Mouse (Mus musculus): ENCODE measurements around the gene Fam155a. TPM values are rescaled to one million over a fixed set of nuclear protein-coding genes. Genes with fewer than 3 reads are reported as not detected.
"Not testable (repeated sequence)": the region's sequence is repeated elsewhere in the genome, so short reads cannot be mapped to it uniquely, and the experiment has no call there.

The Fam155a gene
- polyA plus RNA-seq, 1 experiment from 2014 or later = 33.4 TPM

DNA sequence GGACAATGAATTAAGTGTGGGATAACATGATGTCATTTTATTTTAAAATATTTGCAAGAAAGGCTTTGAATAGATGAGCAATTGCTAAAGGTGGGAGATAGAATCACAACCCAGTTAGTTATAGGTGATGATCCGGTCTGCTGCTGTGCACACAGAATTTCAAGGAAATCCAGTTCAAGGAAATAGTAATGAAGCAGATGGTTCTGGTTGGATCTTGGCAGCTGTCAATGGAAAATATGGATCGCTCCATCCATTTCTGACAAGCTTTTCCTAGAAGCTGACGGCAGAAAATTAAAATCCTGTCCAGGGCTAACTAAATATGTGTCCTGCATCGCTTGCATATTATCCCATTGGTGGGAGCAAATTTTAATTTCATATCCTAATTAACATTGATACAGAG, 61.2 kb downstream of the Fam155a start:
- no peaks in the 10 kb centered on the region for H3K27me3 ChIP-seq (ENCODE audit: control insufficient read depth, insufficient read depth, low read length)
- no peaks in the 10 kb centered on the region for H3K9me3 ChIP-seq (ENCODE audit: control insufficient read depth, low read length)
- H3K4me3 ChIP-seq (ENCODE audit: low read depth, low read length) = no peak overlapping the region
- ATAC-seq (ENCODE audit: low read depth) = no peak
- no peak overlapping the region for H3K27ac ChIP-seq (ENCODE audit: low read depth, low read length)
- no peaks in the 10 kb centered on the region for H3K4me1 ChIP-seq (ENCODE audit: control insufficient read depth, insufficient read depth, low read length)
- H3K36me3 ChIP-seq (ENCODE audit: control insufficient read depth, insufficient read depth, low read length) = no peaks in the 10 kb centered on the region
- WGBS = 81% methylated on average over 4 of the region's 4 CpGs
- no peak overlapping the region for H3K4me2 ChIP-seq (ENCODE audit: low read depth, low read length)
- H3K9ac ChIP-seq (replicated peaks; ENCODE audit: low read depth, low read length) = no peak overlapping the region

DNA sequence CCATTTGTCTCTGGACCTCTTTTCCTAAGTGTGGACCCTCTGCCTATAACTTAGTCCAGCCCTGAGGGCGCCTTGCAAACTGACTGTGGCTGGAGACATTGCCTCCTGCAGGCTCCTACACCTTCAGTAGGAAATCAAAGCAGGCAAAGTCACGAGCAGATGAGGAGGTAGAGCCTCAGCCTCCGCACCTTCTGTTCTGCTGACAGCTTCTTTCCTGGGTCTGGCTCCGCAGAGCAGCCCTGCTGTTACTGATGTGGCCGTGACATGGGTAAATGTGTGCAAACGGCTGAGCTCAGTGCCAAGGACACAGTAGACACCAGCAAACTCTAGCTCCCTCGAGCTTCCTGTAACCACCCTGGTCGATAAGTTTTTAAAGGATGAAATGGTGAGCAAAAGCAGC, 63.5 kb downstream of the Fam155a start:
- no peak for ATAC-seq (ENCODE audit: low read depth)
- no peaks in the 10 kb centered on the region for H3K36me3 ChIP-seq (ENCODE audit: control insufficient read depth, insufficient read depth, low read length)
- 83% methylated on average over 8 of the region's 8 CpGs for WGBS
- H3K4me1 ChIP-seq (ENCODE audit: control insufficient read depth, insufficient read depth, low read length) = no peaks in the 10 kb centered on the region
- H3K9me3 ChIP-seq (ENCODE audit: control insufficient read depth, low read length) = no peaks in the 10 kb centered on the region
- no peaks in the 10 kb centered on the region for H3K27me3 ChIP-seq (ENCODE audit: control insufficient read depth, insufficient read depth, low read length)
- H3K27ac ChIP-seq (ENCODE audit: low read depth, low read length) = no peak overlapping the region
- no peak overlapping the region for H3K4me3 ChIP-seq (ENCODE audit: low read depth, low read length)
- H3K9ac ChIP-seq (replicated peaks; ENCODE audit: low read depth, low read length) = no peak overlapping the region
- H3K4me2 ChIP-seq (ENCODE audit: low read depth, low read length) = no peak overlapping the region

DNA sequence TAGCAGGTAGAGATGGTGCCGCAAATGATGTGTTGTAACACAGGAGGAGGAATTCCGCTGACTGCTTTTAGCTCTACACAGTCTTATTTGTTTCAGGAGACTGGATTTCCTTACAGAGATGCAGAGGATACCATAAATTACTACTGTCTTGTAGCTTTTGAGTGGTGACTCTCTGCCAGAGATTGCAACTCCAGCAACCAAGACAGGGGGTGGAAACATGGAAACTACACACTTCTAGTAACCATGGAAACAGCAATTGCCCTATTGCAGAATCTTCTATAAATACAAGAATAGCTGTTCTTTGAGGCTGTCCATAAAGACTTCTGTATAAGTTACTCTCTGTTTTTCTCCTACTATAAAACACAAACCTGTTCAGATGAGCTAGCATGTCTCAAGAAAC, 76.2 kb downstream of the Fam155a start:
- Histone ChIP-seq H3K9ac (replicated peaks; ENCODE audit: low read depth, low read length) (no peak overlapping the region), H3K36me3 (ENCODE audit: control insufficient read depth, insufficient read depth, low read length) (no peaks in the 10 kb centered on the region), H3K4me3 (ENCODE audit: low read depth, low read length) (no peak overlapping the region), H3K27ac (ENCODE audit: low read depth, low read length) (no peak overlapping the region), H3K4me1 (ENCODE audit: control insufficient read depth, insufficient read depth, low read length) (0 out of 2 replicates have a peak, but pooled peaks cover 2% of the 10 kb centered on the region), H3K9me3 (ENCODE audit: control insufficient read depth, low read length) (no peaks in the 10 kb centered on the region), H3K27me3 (ENCODE audit: control insufficient read depth, insufficient read depth, low read length) (no peaks in the 10 kb centered on the region), H3K4me2 (ENCODE audit: low read depth, low read length) (no peak overlapping the region)
- 29% methylated on average over 2 of the region's 2 CpGs for whole genome bisulfite sequencing
- ATAC-seq (ENCODE audit: low read depth) = peak; percentile 69

DNA sequence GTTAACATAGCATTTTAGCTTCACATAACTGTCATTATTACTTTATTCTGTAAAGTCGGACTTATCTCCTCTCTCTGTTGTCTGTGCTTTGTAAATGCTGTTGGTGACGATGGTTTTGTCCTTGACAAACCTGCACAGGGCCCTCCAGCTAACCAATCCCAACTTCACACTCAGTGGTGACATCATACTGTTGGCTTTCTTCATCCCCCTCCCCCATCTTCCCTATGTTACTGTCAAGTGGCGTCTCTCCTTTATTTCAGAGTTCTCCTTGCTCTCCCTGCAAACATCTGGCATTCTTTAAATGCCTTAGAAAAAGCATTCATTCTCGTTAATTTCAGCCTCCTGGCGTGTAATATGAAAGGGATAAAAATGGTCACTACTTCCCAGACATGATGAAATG, 78.6 kb downstream of the Fam155a start:
- H3K27me3 ChIP-seq (ENCODE audit: control insufficient read depth, insufficient read depth, low read length) = no peaks in the 10 kb centered on the region
- no peaks in the 10 kb centered on the region for H3K9me3 ChIP-seq (ENCODE audit: control insufficient read depth, low read length)
- 0 out of 2 replicates have a peak, but pooled peaks cover 2% of the 10 kb centered on the region for H3K4me1 ChIP-seq (ENCODE audit: control insufficient read depth, insufficient read depth, low read length)
- no peak overlapping the region for H3K4me3 ChIP-seq (ENCODE audit: low read depth, low read length)
- WGBS = 62% methylated on average over 5 of the region's 5 CpGs
- no peaks in the 10 kb centered on the region for H3K36me3 ChIP-seq (ENCODE audit: control insufficient read depth, insufficient read depth, low read length)
- no peak overlapping the region for H3K4me2 ChIP-seq (ENCODE audit: low read depth, low read length)
- H3K9ac ChIP-seq (replicated peaks; ENCODE audit: low read depth, low read length) = no peak overlapping the region
- ATAC-seq (ENCODE audit: low read depth) = no peak
- no peak overlapping the region for H3K27ac ChIP-seq (ENCODE audit: low read depth, low read length)

DNA sequence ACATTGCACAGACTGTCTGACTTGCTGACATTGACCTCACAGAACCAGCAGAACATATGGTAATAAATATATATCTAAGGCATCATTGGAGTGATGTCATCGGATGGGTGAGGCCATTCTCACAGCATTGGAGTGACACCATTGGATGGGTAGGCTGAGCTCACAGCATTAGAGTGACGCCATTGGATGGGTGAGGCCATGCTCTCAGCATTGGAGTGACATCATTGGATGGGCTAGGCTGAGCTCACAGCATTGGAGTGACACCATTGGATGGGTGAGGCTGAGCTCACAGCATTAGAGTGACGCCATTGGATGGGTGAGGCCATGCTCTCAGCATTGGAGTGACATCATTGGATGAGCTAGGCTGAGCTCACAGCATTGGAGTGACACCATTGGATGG, 110.9 kb downstream of the Fam155a start:
- not testable (repeated sequence) for H3K9me3 ChIP-seq (ENCODE audit: control insufficient read depth, low read length); H3K36me3 ChIP-seq (ENCODE audit: control insufficient read depth, insufficient read depth, low read length); H3K9ac ChIP-seq (replicated peaks; ENCODE audit: low read depth, low read length); H3K27me3 ChIP-seq (ENCODE audit: control insufficient read depth, insufficient read depth, low read length); H3K4me2 ChIP-seq (ENCODE audit: low read depth, low read length); H3K4me3 ChIP-seq (ENCODE audit: low read depth, low read length); ATAC-seq (ENCODE audit: low read depth); H3K4me1 ChIP-seq (ENCODE audit: control insufficient read depth, insufficient read depth, low read length); H3K27ac ChIP-seq (ENCODE audit: low read depth, low read length)
- 92% methylated on average over 3 of the region's 3 CpGs for WGBS

DNA sequence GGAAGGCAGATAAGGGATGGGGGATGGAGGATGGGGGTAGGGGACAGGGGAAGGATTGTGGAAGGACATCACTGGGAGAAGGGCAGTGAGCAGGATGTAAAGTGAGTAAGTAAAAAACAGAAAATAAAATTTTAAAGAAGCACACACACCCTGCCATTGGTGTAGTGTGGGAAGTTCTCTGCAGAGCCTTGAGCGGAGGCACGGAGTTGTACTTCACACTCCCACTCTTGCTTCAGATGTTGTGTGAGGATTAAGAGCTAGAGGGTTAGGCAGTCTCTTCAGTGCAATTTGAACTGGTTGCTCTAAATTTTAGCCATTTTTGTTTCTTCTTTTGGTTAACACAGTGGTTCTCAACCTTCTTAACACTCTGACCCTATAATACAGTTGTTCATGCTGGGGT, 114.1 kb downstream of the Fam155a start:
- 86% methylated on average over 2 of the region's 2 CpGs for WGBS
- ATAC-seq (ENCODE audit: low read depth) = no peak
- no peak overlapping the region for H3K4me3 ChIP-seq (ENCODE audit: low read depth, low read length)

DNA sequence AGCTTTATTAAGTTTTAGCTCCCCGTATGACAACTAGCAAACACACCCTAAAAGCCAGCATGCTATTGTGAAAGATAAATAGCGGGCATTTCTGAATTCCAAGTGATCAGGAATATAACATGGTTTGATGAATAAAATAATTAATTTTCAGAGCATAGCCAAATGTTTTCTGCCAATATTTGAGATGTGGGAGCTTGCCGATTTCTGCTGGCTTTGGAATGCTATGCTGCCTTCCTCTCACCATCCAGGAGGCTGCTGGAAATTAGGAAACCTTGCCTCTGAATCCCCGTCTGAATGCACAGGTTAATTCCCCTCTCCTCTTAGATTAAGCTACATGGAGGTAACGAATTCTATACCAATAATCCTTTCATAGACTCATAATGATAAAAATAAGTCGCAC, 116.1 kb downstream of the Fam155a start:
- no peaks in the 10 kb centered on the region for H3K36me3 ChIP-seq (ENCODE audit: control insufficient read depth, insufficient read depth, low read length)

More for the DNA sequence above, 114.1 kb downstream of the Fam155a start:
- H3K9ac ChIP-seq (replicated peaks; ENCODE audit: low read depth, low read length) = no peak overlapping the region
- no peaks in the 10 kb centered on the region for H3K9me3 ChIP-seq (ENCODE audit: control insufficient read depth, low read length)
- no peaks in the 10 kb centered on the region for H3K4me1 ChIP-seq (ENCODE audit: control insufficient read depth, insufficient read depth, low read length)
- no peak overlapping the region for H3K27ac ChIP-seq (ENCODE audit: low read depth, low read length)
- no peaks in the 10 kb centered on the region for H3K27me3 ChIP-seq (ENCODE audit: control insufficient read depth, insufficient read depth, low read length)
- no peaks in the 10 kb centered on the region for H3K36me3 ChIP-seq (ENCODE audit: control insufficient read depth, insufficient read depth, low read length)
- no peak overlapping the region for H3K4me2 ChIP-seq (ENCODE audit: low read depth, low read length)

DNA sequence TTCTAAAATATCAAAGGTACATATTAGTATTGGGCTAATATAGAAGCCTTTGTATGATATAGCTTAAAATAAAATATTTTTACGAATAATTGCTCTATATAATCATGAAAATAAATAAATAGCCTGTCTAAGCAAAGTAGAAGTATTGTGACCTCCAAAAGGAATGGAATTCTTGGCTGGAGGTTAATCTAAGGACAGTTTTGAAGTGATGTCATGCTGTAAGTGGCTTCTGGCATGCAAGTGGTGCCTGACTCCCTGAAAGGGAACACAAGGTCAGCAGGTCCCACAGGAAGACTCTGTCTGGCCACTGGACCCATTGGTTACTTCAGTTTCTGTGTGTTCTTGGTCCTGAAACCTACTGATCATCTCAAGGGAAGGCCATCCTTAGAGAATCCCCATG, 117.3 kb downstream of the Fam155a start:
- H3K9me3 ChIP-seq (ENCODE audit: control insufficient read depth, low read length) = no peaks in the 10 kb centered on the region
- no peak overlapping the region for H3K9ac ChIP-seq (replicated peaks; ENCODE audit: low read depth, low read length)
- H3K4me1 ChIP-seq (ENCODE audit: control insufficient read depth, insufficient read depth, low read length) = no peaks in the 10 kb centered on the region
- no peaks in the 10 kb centered on the region for H3K27me3 ChIP-seq (ENCODE audit: control insufficient read depth, insufficient read depth, low read length)
- no peak overlapping the region for H3K27ac ChIP-seq (ENCODE audit: low read depth, low read length)
- H3K4me3 ChIP-seq (ENCODE audit: low read depth, low read length) = no peak overlapping the region
- no peak overlapping the region for H3K4me2 ChIP-seq (ENCODE audit: low read depth, low read length)
- no peak for ATAC-seq (ENCODE audit: low read depth)
- no peaks in the 10 kb centered on the region for H3K36me3 ChIP-seq (ENCODE audit: control insufficient read depth, insufficient read depth, low read length)
- WGBS = 42% methylated on average over 1 of the region's 1 CpGs

More for the DNA sequence above, 116.1 kb downstream of the Fam155a start:
- no peak overlapping the region for H3K9ac ChIP-seq (replicated peaks; ENCODE audit: low read depth, low read length)
- H3K9me3 ChIP-seq (ENCODE audit: control insufficient read depth, low read length) = no peaks in the 10 kb centered on the region
- no peak overlapping the region for H3K27ac ChIP-seq (ENCODE audit: low read depth, low read length)
- ATAC-seq (ENCODE audit: low read depth) = no peak
- no peaks in the 10 kb centered on the region for H3K4me1 ChIP-seq (ENCODE audit: control insufficient read depth, insufficient read depth, low read length)
- WGBS = 89% methylated on average over 6 of the region's 6 CpGs
- H3K4me2 ChIP-seq (ENCODE audit: low read depth, low read length) = no peak overlapping the region
- H3K27me3 ChIP-seq (ENCODE audit: control insufficient read depth, insufficient read depth, low read length) = no peaks in the 10 kb centered on the region
- H3K4me3 ChIP-seq (ENCODE audit: low read depth, low read length) = no peak overlapping the region

DNA sequence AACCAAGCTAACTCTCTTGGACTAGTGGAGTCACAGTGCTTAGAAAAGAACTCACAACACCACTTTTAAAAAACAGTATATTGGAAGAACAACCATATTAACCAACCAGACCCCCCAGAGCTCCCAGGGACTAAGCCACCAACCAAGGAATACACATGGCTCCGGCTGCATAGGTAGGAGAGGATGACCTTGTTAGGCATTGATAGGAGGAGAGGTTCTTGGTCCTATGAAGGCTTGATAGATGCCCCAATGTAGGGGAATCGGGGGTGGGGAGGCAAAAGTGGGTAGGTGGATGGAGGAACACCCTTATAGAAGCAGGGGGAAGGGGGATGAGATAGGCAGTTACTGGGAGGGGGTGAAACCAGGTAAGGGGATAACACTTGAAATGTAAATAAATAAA, 132.8 kb downstream of the Fam155a start:
- no peak for ATAC-seq (ENCODE audit: low read depth)
- H3K9ac ChIP-seq (replicated peaks; ENCODE audit: low read depth, low read length) = no peak overlapping the region
- no peaks in the 10 kb centered on the region for H3K27me3 ChIP-seq (ENCODE audit: control insufficient read depth, insufficient read depth, low read length)
- no peak overlapping the region for H3K27ac ChIP-seq (ENCODE audit: low read depth, low read length)
- no peaks in the 10 kb centered on the region for H3K4me1 ChIP-seq (ENCODE audit: control insufficient read depth, insufficient read depth, low read length)
- no peak overlapping the region for H3K4me2 ChIP-seq (ENCODE audit: low read depth, low read length)
- WGBS = 86% methylated on average over 2 of the region's 2 CpGs
- H3K9me3 ChIP-seq (ENCODE audit: control insufficient read depth, low read length) = no peaks in the 10 kb centered on the region
- no peaks in the 10 kb centered on the region for H3K36me3 ChIP-seq (ENCODE audit: control insufficient read depth, insufficient read depth, low read length)
- no peak overlapping the region for H3K4me3 ChIP-seq (ENCODE audit: low read depth, low read length)

DNA sequence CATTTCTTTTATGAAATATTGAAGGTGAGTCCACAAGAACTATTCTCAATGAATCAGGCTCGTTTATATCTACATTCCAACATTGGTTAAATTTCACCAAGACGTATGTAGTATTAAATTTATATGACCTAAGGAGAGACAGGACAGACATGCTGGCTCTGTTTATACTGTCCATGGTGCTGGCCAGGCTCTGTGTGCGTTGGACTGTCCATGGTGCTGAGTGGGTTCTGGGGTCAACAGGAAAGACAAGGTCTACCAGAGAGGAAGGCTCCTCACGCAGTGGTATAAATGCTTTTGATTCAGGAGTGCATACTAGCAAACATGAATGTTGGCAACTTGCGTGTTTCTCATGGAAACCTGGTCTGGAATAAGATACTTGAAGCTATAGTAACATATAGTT, 135.7 kb downstream of the Fam155a start:
- Histone ChIP-seq H3K9ac (replicated peaks; ENCODE audit: low read depth, low read length) (no peak overlapping the region), H3K4me3 (ENCODE audit: low read depth, low read length) (no peak overlapping the region), H3K4me2 (ENCODE audit: low read depth, low read length) (no peak overlapping the region), H3K27ac (ENCODE audit: low read depth, low read length) (no peak overlapping the region), H3K27me3 (ENCODE audit: control insufficient read depth, insufficient read depth, low read length) (no peaks in the 10 kb centered on the region), H3K9me3 (ENCODE audit: control insufficient read depth, low read length) (no peaks in the 10 kb centered on the region), H3K36me3 (ENCODE audit: control insufficient read depth, insufficient read depth, low read length) (no peaks in the 10 kb centered on the region), H3K4me1 (ENCODE audit: control insufficient read depth, insufficient read depth, low read length) (no peaks in the 10 kb centered on the region)
- WGBS = 82% methylated on average over 5 of the region's 5 CpGs
- ATAC-seq (ENCODE audit: low read depth) = no peak

Measured in neural tube, embryonic 14.5 days (tissue).